Mouse (Mus musculus) spleen, postnatal 10 days (tissue): ENCODE measurements at regions not wholly inside any gene's neighbourhood (a gene's known extent, or its start where the extent isn't known, plus 50 kb on each side); places are given as distances from the start of the nearest gene placed in this dataset.

ENCODE experiments used
- DNase-seq, 2 experiments: peaks; one replicate each; pipeline ENCODE4 v3.0.0; 2021 to 2022; ENCODE audit warnings: low spot score in 2 of 2

DNA sequence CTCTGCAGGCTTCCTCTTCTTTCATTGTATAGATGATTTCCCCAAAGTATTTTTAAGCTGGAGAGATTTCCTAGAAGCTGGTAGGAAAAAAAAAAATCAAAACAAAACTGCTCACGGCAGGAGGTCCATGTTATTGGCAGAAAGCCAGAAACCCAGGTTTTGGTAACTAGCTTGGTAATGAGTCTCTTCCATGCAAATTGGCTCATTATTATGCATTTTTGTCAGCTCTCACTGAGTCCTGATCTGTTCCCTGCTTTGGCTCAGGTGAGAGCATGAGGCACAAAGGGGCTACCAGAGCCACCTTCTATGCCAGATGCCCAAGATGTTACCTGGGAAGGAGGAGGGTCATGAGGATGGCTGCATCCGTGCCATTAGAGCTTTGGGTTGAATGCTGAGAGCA is 146.3 kb upstream of the Vstm2b start:
- no peak for DNase-seq

GRCm38 (mm10) chr7:40752195-40752594 is 145.9 kb upstream of the Vstm2b start:
- DNase-seq = no peak

- DNase-seq = no peak
Observed at GRCm38 (mm10) chr7:40753490-40753889, 144.6 kb upstream of the Vstm2b start.

DNA sequence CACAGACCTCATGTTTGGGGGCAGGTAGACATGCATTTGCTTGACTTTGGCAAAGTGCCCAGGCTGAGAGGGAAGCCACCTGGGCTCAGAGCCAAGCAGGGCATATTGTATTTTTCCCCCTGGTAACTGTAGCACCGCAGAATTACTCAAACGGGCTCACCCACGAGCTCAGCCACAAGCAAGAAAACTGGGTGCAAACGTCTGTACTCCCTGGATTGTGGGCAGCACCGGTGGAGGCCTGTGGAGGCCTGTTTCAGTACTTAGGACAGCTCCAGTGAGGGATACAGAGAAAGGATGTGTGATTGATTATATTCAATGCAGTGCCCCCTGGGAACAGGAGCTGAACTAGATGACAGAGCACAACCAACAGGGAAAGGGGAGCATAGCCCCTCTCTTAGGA is 135.6 kb upstream of the Vstm2b start:
- no peak for DNase-seq

DNA sequence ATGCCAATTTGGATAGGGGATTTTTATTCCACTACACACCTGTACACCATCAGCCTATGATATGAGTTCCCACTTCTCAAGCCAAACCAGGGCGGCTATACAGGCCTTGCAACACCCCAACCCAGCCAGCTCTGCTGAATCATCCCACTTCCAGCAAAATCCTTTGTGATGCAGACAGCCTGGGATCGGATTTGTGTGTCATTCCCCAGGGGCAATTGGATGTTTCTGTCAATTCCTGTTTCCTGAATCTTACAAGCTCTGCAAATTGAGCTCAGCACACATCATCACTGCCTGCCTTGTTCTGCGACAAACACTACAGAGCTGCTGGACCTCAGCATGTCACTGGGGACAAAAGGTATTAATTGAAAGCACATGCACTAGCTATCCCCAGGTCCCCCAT is 132.0 kb upstream of the Vstm2b start:
- no peak for DNase-seq

GRCm38 (mm10) chr7:40776220-40776619 is 121.9 kb upstream of the Vstm2b start:
- no peak for DNase-seq

DNA sequence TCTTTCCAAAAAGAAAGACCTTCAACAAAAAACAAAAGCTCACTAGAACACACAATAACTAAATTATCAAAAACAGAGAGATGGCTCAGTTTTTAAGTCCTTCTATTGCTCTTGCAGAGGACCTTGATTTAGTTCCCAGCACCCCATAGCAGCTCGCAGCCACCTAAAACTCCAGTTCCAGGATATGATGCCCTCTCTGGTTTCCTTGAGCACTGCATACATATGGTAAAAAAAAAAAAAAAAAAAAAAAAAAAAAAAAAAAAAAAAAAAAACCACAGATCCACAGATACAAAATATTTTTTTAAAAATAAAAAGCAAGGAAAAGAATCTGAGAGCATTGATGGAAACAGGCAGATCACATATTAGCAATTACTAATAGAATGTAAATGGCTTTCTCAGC is 113.2 kb upstream of the Vstm2b start:
- DNase-seq = no peak

DNA sequence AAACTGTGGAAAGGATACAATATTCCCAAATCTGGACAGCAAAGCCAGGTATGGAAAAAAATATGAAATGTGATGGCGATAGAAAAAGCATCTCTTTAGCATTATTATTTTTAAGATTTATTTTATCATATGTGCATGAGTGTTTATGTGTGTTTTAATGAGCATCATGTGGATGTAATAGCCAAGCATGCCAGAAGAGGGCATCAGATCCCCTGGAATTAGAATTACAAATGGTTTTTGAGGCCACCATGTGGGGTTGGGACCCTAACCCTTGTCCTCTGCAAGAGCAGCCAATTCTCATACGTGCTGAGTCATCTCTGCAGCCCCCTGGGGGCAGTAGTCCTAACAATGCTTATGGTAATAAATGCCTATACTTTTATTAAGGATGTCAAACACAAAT is 111.4 kb upstream of the Vstm2b start:
- DNase-seq = no peak

- DNase-seq = no peak
Observed at GRCm38 (mm10) chr7:40788486-40788885, 109.6 kb upstream of the Vstm2b start.

DNA sequence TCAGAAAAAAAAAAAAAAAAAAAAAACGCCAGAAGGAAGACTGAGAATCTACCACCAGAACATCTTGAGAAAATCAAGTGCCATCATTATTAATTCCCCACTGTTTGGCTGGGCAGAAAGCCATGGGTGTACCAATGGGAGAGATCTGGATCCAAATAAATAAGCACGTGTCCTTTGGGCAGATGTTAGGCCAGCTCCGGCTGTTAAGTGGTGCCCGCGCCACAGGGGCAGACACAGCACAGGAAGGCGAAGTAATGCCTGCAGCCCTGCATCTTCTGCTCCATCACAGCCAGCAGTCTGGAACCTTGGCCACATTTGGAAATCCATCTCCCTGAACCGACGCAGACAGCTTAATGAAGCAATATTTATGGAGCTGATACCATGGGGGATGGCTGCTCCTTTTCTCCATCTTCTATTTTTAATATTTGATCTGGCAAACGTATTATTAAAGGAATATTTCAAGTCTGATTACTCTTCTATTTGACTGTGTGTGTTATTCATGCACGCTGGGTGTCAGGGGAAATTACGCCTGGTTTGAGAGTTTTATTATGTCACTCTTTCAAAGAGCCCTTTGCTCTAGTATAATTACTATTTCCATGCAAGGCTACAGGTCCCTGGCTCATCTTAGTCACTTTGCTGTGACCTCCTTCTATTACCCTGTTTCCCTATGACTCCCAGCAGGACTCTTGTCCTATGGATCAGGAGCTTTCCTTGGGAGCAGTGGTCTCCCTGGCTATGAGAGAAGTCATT is 103.5 kb upstream of the Vstm2b start:
- no peak for DNase-seq

- DNase-seq = no peak
Observed at GRCm38 (mm10) chr7:40799794-40800193, 98.3 kb upstream of the Vstm2b start.

- no peak for DNase-seq
Observed at GRCm38 (mm10) chr7:40801291-40801690, 96.8 kb upstream of the Vstm2b start.

- no peak for DNase-seq
Observed at GRCm38 (mm10) chr7:40805211-40805610, 92.9 kb upstream of the Vstm2b start.

DNA sequence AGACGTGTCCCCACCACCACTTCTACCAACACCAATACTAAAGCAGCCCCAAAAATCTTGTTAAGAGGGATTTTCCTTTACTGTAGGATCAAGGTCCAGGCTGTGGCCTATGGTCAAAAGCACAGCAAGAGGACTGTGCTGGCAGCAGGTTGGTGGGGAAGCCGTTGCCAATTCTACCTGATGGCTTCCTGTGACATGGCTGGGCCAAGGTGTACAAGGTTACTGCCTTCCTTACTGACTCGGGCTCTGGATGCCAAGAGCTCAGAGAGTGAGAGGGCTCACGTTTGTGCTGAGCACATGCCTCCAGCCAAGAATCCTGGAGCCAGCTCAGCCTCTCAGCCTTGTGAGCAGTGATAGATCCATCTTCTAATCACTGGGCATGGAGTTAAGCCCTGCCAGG is 92.3 kb upstream of the Vstm2b start:
- no peak for DNase-seq

- no peak for DNase-seq
Observed at GRCm38 (mm10) chr7:40812952-40813351, 85.2 kb upstream of the Vstm2b start.

GRCm38 (mm10) chr7:40825141-40825742 is 72.9 kb upstream of the Vstm2b start:
- DNase-seq = no peak

GRCm38 (mm10) chr7:40829526-40829925 is 68.6 kb upstream of the Vstm2b start:
- DNase-seq = no peak

DNA sequence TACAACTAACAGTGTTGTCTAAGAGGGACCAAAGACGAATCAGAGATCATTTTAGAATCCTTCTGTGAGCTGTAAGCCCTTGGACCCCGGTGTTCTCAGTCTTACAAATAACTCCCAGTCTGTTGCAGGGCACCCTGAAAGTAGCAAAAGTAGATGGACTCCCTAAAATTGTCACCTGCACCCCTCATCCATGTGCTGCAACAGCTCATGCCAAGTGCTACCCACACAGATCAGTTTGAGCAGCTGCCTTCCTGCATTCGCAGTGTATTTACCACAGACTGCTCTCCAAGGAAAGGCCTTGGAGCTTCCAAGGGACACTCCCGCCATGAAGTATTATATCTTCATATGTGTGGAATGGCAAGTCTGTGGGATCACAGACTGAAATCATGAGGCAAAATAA is 66.5 kb upstream of the Vstm2b start:
- no peak for DNase-seq

DNA sequence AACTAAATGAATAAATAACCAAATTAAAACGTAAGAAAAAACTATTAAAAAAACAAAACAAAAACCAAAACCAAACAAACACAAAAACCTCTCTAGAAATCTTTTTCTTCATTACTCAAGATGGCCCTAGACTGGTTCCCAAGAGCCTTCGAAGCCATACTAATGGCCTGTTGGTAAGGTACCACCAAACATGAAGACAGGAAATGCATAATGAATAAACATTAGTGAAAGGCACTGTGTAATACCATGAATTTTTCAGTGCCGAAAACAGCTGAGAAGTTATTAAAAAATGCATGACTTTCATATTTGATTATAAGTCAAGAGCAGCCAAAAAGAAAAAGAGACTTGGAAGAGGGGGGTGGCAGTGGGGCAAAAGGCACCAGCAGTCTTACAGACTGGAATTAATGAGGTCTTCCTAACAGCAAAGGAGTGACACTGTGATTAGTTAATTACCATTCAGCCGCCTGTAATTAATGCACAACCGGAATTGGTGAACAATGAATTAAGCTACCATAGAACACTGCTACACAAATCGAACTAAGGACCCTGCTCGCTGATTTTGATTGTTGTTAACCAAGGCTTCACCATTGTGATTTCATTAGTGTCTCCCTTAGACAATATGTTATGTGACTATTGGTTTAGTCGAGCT is 55.7 kb upstream of the Vstm2b start:
- no peak for DNase-seq

GRCm38 (mm10) chr7:40846512-40846911 is 51.6 kb upstream of the Vstm2b start:
- no peak for DNase-seq
